Mouse (Mus musculus) midbrain, embryonic 13.5 days (tissue): ENCODE measurements around the gene Ndufs2. TPM values are rescaled to one million over a fixed set of nuclear protein-coding genes. Genes with fewer than 3 reads are reported as not detected.

Experiments used
- ATAC-seq: fragments of 200-750 bp; cut with Nextera tagmentation; 2 replicates; pipeline ENCODE4 v1.8.0; 2017; ENCODE audit warnings: mild to moderate bottlenecking, moderate TSS enrichment, moderate library complexity
- H3K27ac ChIP-seq: fragments of 300-500 bp; sonication (generic); 2 replicates; pipeline ENCODE4 v1.5.1; 2015; ENCODE audit warnings: inconsistent platforms, mild to moderate bottlenecking, moderate library complexity
- H3K27me3 ChIP-seq: fragments of 300-500 bp; sonication (generic); 2 replicates; pipeline ENCODE4 v1.6.1; 2015; ENCODE audit warnings: mild to moderate bottlenecking, inconsistent platforms
- H3K36me3 ChIP-seq: fragments of 300-500 bp; sonication (generic); 2 replicates; pipeline ENCODE4 v1.6.1; 2015; ENCODE audit warnings: mild to moderate bottlenecking, inconsistent platforms
- H3K4me1 ChIP-seq: fragments of 300-500 bp; sonication (generic); replicated peaks from 2 replicates; pipeline ENCODE4 v1.6.1; 2015; ENCODE audit warnings: inconsistent platforms
- H3K4me2 ChIP-seq: fragments of 300-500 bp; sonication (generic); replicated peaks from 2 replicates; pipeline ENCODE4 v1.6.1; 2015; ENCODE audit warnings: moderate library complexity, mild to moderate bottlenecking, inconsistent platforms
- H3K4me3 ChIP-seq: fragments of 300-500 bp; sonication (generic); replicated peaks from 2 replicates; pipeline ENCODE4 v1.5.1; 2015; ENCODE audit warnings: mild to moderate bottlenecking, inconsistent platforms
- H3K9ac ChIP-seq: fragments of 300-500 bp; sonication (generic); replicated peaks from 2 replicates; pipeline ENCODE4 v1.6.1; 2015; ENCODE audit warnings: mild to moderate bottlenecking, inconsistent platforms
- H3K9me3 ChIP-seq: fragments of 300-500 bp; sonication (generic); 2 replicates; pipeline ENCODE4 v1.6.1; 2016; ENCODE audit warnings: mild to moderate bottlenecking, inconsistent platforms
- WGBS: fragments of 180-500 bp; shearing (Covaris S2); methylation state at CpG from one replicate; pipeline ENCODE4 v1.1.7; 2015; 5-methylcytosine and 5-hydroxymethylcytosine counted together
- polyA plus RNA-seq: library from polyadenylated mRNA; unstranded; fragments of >200 nt; fragmentation: Nextera tagmentation; extraction: Ambion mirVana; gene quantifications from 2 replicates; pipeline ENCODE4 v1.2.1, GENCODE M21; 2015

Ndufs2 gene
- polyA plus RNA-seq, 1 experiment from 2014 or later = 234 TPM

DNA sequence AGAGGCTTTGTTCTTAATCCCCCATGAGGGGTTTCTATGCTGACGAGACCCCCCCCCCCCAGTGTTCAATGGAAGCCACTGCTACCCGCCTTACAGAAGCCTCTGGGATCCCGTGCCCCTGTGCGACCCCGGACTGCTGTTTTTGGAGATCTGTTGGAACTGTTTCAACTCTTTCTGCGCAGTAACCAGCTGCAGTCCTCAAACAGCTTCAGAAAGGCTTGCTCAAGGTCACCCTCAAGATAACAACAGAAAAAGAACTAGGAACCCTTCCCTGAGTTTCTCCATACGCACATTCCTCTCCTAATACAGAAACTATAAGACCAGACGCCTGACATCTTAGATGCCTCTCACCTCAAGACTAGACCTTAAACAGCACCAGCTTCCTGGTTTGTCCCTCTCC, 62.1 kb downstream of the Ndufs2 start:
- Histone ChIP-seq H3K27ac (no peak overlapping the region; the same call in 1 of the 2 replicates), H3K9ac (no peak overlapping the region), H3K4me2 (no peak overlapping the region), H3K27me3 (peaks cover 16% of the 10 kb centered on the region), H3K36me3 (no peaks in the 10 kb centered on the region), H3K9me3 (no peaks in the 10 kb centered on the region), H3K4me3 (no peak overlapping the region), H3K4me1 (peaks cover 44% of the 10 kb centered on the region)
- ATAC-seq = no peak
- WGBS = 5% methylated on average over 8 of the region's 8 CpGs

DNA sequence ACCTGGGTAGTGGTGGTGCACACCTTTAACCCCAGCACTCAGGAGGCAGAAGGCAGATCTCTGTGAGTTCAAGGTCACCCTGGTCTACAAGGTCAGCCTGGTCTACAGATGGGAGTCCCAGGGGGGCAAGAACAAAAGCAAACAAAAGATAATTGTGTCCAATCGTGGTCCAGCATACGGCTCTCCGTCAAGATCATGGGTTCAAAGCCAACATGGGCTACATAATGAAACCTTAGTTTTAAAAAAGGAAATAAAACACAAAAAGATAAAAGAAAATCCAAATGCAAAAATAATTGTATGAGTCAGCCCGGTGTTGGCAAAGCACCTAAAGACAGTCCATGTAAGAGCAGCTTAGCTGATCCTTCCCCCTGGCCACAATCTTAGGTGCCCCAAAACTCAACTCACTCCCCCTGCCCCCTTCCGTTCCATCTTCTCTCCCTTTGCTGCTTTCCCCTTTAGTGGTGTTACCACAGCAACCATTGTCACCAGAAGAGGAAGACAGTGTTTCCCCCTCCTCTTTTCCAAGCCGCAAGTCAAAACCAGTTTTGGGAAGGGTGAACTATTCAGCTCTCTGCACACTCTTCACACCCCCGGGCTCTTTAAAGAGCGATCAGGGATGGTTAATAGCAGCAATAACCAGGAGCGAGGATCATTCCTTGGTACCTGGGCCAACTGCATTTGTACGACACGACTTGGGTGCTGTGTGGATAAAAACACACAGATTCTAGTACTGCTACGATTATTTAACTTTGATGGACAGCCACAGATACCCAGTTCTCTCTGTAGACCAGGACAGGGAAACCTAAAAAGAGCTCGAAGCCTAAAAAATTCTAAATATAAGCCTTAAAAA, 63.1 kb downstream of the Ndufs2 start:
- H3K9ac ChIP-seq = no peak overlapping the region
- H3K4me1 ChIP-seq = peaks cover 35% of the 10 kb centered on the region
- H3K27ac ChIP-seq = no peak overlapping the region
- H3K9me3 ChIP-seq = no peaks in the 10 kb centered on the region
- WGBS = 16% methylated on average over 13 of the region's 13 CpGs
- H3K27me3 ChIP-seq = peaks cover 13% of the 10 kb centered on the region; the same call in 1 of the 2 replicates
- no peak overlapping the region for H3K4me3 ChIP-seq
- 0 out of 2 replicates have a peak, but pooled peaks have one; percentile 35 for ATAC-seq
- peak overlapping the region; percentile 15; the same call in 1 of the 2 replicates for H3K4me2 ChIP-seq
- H3K36me3 ChIP-seq = no peaks in the 10 kb centered on the region

DNA sequence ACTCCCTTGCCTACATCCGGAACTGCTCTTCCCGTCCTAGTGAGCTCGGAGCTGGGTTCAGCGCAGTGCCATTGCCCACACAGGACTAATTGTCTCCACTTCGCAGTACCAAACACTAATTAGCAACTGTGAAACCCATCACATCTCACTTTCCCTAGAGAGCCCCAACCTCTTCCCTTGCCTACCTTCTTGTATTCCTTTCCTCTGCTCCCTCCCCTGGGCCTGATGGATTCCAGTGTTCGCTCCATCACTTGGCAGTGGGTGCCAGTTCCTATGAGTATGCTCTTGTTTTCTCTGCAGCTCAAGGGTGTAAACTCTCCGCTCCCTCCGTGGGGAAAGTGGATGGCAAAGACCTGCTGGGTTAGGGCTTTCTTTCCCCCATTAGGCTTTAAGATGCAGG, 65.5 kb downstream of the Ndufs2 start:
- H3K36me3 ChIP-seq = no peaks in the 10 kb centered on the region
- H3K27ac ChIP-seq = no peak overlapping the region
- 78% methylated on average over 8 of the region's 8 CpGs for WGBS
- no peak overlapping the region for H3K9ac ChIP-seq
- peaks cover 25% of the 10 kb centered on the region for H3K4me1 ChIP-seq
- no peak overlapping the region for H3K4me3 ChIP-seq
- H3K27me3 ChIP-seq = peaks cover 3% of the 10 kb centered on the region; the same call in 1 of the 2 replicates
- ATAC-seq = no peak
- no peak overlapping the region for H3K4me2 ChIP-seq
- H3K9me3 ChIP-seq = no peaks in the 10 kb centered on the region

Other genes with a start within 250 kb of the Ndufs2 start
- 0.15 TPM in 1 of 2 replicates, not detected in the other for gene Fcgr4, start 232.5 kb downstream of the Ndufs2 start, polyA plus RNA-seq
- 4.8 and 6.0 TPM in 2 replicates for gene Fcgr3, start 186.5 kb downstream of the Ndufs2 start, polyA plus RNA-seq
- 2.0 and 3.7 TPM in 2 replicates for gene Cfap126, start 137.5 kb downstream of the Ndufs2 start, polyA plus RNA-seq
- gene Sdhc, start 100.8 kb downstream of the Ndufs2 start, polyA plus RNA-seq = 260 and 273 TPM in 2 replicates
- gene Mpz, start 100.7 kb downstream of the Ndufs2 start, polyA plus RNA-seq = 0.15 and 0.20 TPM in 2 replicates
- 17.0 and 23.0 TPM in 2 replicates for gene Pcp4l1, start 55.1 kb downstream of the Ndufs2 start, polyA plus RNA-seq
- gene Nr1i3, start 37.4 kb downstream of the Ndufs2 start, polyA plus RNA-seq = 0.30 and 0.42 TPM in 2 replicates
- gene Tomm40l, start 28.9 kb downstream of the Ndufs2 start, polyA plus RNA-seq = 33.5 and 37.9 TPM in 2 replicates
- gene Apoa2, start 26.3 kb downstream of the Ndufs2 start, polyA plus RNA-seq = 2.6 and 5.1 TPM in 2 replicates
- gene Fcer1g, start 17.0 kb downstream of the Ndufs2 start, polyA plus RNA-seq = 20.2 and 20.8 TPM in 2 replicates
- gene Adamts4, start 967 bp downstream of the Ndufs2 start, polyA plus RNA-seq = 6.5 and 7.4 TPM in 2 replicates
- 99.0 and 99.8 TPM in 2 replicates for gene B4galt3, start 18.9 kb upstream of the Ndufs2 start, polyA plus RNA-seq
- 56.0 and 56.4 TPM in 2 replicates for gene Ppox, start 29.8 kb upstream of the Ndufs2 start, polyA plus RNA-seq
- gene Usp21, start 36.6 kb upstream of the Ndufs2 start, polyA plus RNA-seq = 112 and 121 TPM in 2 replicates
- 112 and 126 TPM in 2 replicates for gene Ufc1, start 43.6 kb upstream of the Ndufs2 start, polyA plus RNA-seq
- 54.3 and 56.9 TPM in 2 replicates for gene Dedd, start 77.8 kb upstream of the Ndufs2 start, polyA plus RNA-seq
- 57.5 and 61.3 TPM in 2 replicates for gene Nit1, start 94.3 kb upstream of the Ndufs2 start, polyA plus RNA-seq
- gene Pfdn2, start 94.3 kb upstream of the Ndufs2 start, polyA plus RNA-seq = 166 and 177 TPM in 2 replicates
- 4.2 and 4.6 TPM in 2 replicates for gene Klhdc9, start 109.4 kb upstream of the Ndufs2 start, polyA plus RNA-seq
- 0.70 and 0.97 TPM in 2 replicates for gene Nectin4, start 118.7 kb upstream of the Ndufs2 start, polyA plus RNA-seq
- 0.63 TPM in 2 replicates for gene Arhgap30, start 137.6 kb upstream of the Ndufs2 start, polyA plus RNA-seq
- gene Usf1, start 159.9 kb upstream of the Ndufs2 start, polyA plus RNA-seq = 237 and 239 TPM in 2 replicates
- gene Tstd1, start 167.5 kb upstream of the Ndufs2 start, polyA plus RNA-seq = 11.7 and 13.3 TPM in 2 replicates
- gene F11r, start 186.1 kb upstream of the Ndufs2 start, polyA plus RNA-seq = 8.3 and 9.7 TPM in 2 replicates